11 mouse cellular contexts compared by ENCODE assay signal in the genomic region with DNA sequence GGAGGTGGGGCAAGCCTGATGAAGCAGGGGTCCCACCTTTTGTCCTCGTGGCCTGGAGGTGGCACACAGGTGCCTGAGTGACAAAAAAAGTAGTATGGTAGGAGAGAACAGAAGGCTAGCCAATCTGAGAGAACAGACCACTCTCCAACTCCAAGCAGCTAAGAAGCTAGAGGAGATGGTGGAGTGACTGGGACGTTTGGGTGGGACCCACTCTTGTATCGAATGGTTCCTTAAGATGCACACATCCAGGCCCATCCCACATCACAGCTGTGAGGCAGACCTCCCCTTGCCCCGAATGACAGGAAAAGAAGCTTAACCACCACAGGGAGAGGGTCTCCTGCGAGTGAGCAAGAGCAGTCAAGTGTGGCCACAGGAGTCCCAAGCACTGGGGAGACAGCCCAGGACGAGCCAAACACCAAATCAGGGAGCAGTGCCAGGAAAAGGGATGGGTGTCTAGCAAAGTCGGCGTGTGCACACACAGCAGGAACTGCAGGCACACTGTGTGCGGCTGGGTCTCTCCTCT.
A peak's percentile ranks its signal among the peaks of the same experiment; 100 is the strongest.
DNase-seq lines count a peak whose midpoint lies in the region; ATAC-seq and TF ChIP-seq lines count a peak whose summit lies in the region.
"Had no signal": no experiment of that assay in that cellular context is flagged by ENCODE, and none has a peak within 500 bp of the region (broad histone marks: within the 10 kb centered on the region; RNA-seq: fewer than 3 reads in every experiment).

No protein-coding gene starts in this region.

- peak overlapping the region; percentile 24 for H3K4me3 ChIP-seq in kidney, embryonic 16.5 days (ENCODE audit: low read length)
- peak overlapping the region; percentile 20; the same call in 1 of the 2 replicates for H3K4me3 ChIP-seq in embryonic facial prominence, embryonic 13.5 days
- no peak overlapping the region for H3K4me3 ChIP-seq in hindbrain, postnatal 0 days (ENCODE audit: low read length)
- H3K4me3 ChIP-seq in myocyte: no peak overlapping the region

- peak; percentile 49; the same call in 1 of the 2 replicates for ATAC-seq in kidney, embryonic 16.5 days (ENCODE audit: low FRiP score, low TSS enrichment)
- ATAC-seq in embryonic facial prominence, embryonic 13.5 days (ENCODE audit: insufficient number of reproducible peaks, insufficient read depth, low FRiP score, low TSS enrichment, low read depth): no peak
- ATAC-seq in hindbrain, postnatal 0 days: no peak

- H3K9me3 ChIP-seq in kidney, embryonic 16.5 days (ENCODE audit: low read length): no peaks in the 10 kb centered on the region
- no peaks in the 10 kb centered on the region for H3K9me3 ChIP-seq in embryonic facial prominence, embryonic 13.5 days
- H3K9me3 ChIP-seq in hindbrain, postnatal 0 days (ENCODE audit: low read length): no peaks in the 10 kb centered on the region

- no peaks in the 10 kb centered on the region for H3K27me3 ChIP-seq in kidney, embryonic 16.5 days (ENCODE audit: insufficient read depth, low read length)
- no peaks in the 10 kb centered on the region for H3K27me3 ChIP-seq in embryonic facial prominence, embryonic 13.5 days
- no peaks in the 10 kb centered on the region for H3K27me3 ChIP-seq in hindbrain, postnatal 0 days (ENCODE audit: insufficient read depth, low read length)
- H3K27me3 ChIP-seq in myocyte (ENCODE audit: control insufficient read depth, insufficient read depth, insufficient read length): no peaks in the 10 kb centered on the region

- H3K36me3 ChIP-seq in kidney, embryonic 16.5 days (ENCODE audit: insufficient read depth, low read length): no peaks in the 10 kb centered on the region
- H3K36me3 ChIP-seq in embryonic facial prominence, embryonic 13.5 days: no peaks in the 10 kb centered on the region
- no peaks in the 10 kb centered on the region for H3K36me3 ChIP-seq in hindbrain, postnatal 0 days (ENCODE audit: insufficient read depth, low read length)
- H3K36me3 ChIP-seq in myocyte (ENCODE audit: control insufficient read depth, insufficient read depth): no peaks in the 10 kb centered on the region

- TF ChIP-seq POLR2A in myocyte (IDR thresholded peaks at IDR 0.05; ENCODE audit: insufficient read length, low read depth): no peak

- no peak for TF ChIP-seq CTCF in hindbrain, postnatal 0 days (IDR thresholded peaks at IDR 0.05; ENCODE audit: low read depth)

- H3K27ac ChIP-seq in kidney, embryonic 16.5 days (ENCODE audit: low read length): peak overlapping the region; percentile 83
- peak overlapping the region; percentile 84 for H3K27ac ChIP-seq in embryonic facial prominence, embryonic 13.5 days
- H3K27ac ChIP-seq in hindbrain, postnatal 0 days: peak overlapping the region; percentile 65

- intact Hi-C loops in left cerebral cortex, postnatal 25 days (cut with DNase I): loop anchor here (5.0 to 10.0 kb wide), 2 partner anchors 122 to 306 kb away; no protein-coding TSS in a partner anchor

- no peak for DNase-seq in kidney, adult 8-10 months
- DNase-seq in hindbrain, postnatal 0 days (ENCODE audit: low spot score): no peak
- no peak for DNase-seq in left cerebral cortex, postnatal 25 days (ENCODE audit: low spot score in 2 of 2)
- DNase-seq in left cerebral cortex, adult 9 months (ENCODE audit: low spot score in 2 of 2): no peak
- no peak for DNase-seq in urinary bladder, postnatal 10 days (ENCODE audit: low spot score)
- DNase-seq: kidney, adult 2 months; lung, postnatal 14 days; thymus, postnatal 25 days had no signal

- peak overlapping the region; percentile 44 for H3K9ac ChIP-seq in kidney, embryonic 16.5 days (replicated peaks; ENCODE audit: low read length)
- 0 out of 2 replicates have a peak overlapping the region, but pooled peaks have one; percentile 40 for H3K9ac ChIP-seq in embryonic facial prominence, embryonic 13.5 days
- H3K9ac ChIP-seq in hindbrain, postnatal 0 days (replicated peaks; ENCODE audit: low read length): no peak overlapping the region

- no peak overlapping the region for H3ac ChIP-seq in myocyte (ENCODE audit: control insufficient read depth, insufficient read length)

- 15% methylated on average over 9 of the region's 9 CpGs for WGBS in kidney, embryonic 16.5 days
- 25% methylated on average over 9 of the region's 9 CpGs for WGBS in embryonic facial prominence, embryonic 13.5 days
- WGBS in hindbrain, postnatal 0 days: 18% methylated on average over 9 of the region's 9 CpGs

- H3K4me2 ChIP-seq in kidney, embryonic 16.5 days (replicated peaks; ENCODE audit: low read depth, low read length): peak overlapping the region; percentile 53
- H3K4me2 ChIP-seq in embryonic facial prominence, embryonic 13.5 days: peak overlapping the region; percentile 58
- peak overlapping the region; percentile 46 for H3K4me2 ChIP-seq in hindbrain, postnatal 0 days (ENCODE audit: low read depth, low read length)
- peak overlapping the region; percentile 67 for H3K4me2 ChIP-seq in myocyte (ENCODE audit: low read depth)

- H3K79me2 ChIP-seq in myocyte (ENCODE audit: control insufficient read depth, insufficient read depth): no peaks in the 10 kb centered on the region

- peaks cover 29% of the 10 kb centered on the region for H3K4me1 ChIP-seq in kidney, embryonic 16.5 days (ENCODE audit: insufficient read depth, low read length)
- peaks cover 65% of the 10 kb centered on the region for H3K4me1 ChIP-seq in embryonic facial prominence, embryonic 13.5 days
- H3K4me1 ChIP-seq in hindbrain, postnatal 0 days (ENCODE audit: insufficient read depth, low read length): peaks cover 43% of the 10 kb centered on the region

TF ChIP-seq in myocyte, 11 proteins besides CTCF, POLR2A, EP300 and RAD21:
- TF ChIP-seq CEBPB (IDR thresholded peaks at IDR 0.05; ENCODE audit: insufficient read depth, poor library complexity, severe bottlenecking) (no peak), POLR2AphosphoS2 (IDR thresholded peaks at IDR 0.05; ENCODE audit: insufficient read length, low read depth) (no peak), TCF12 (IDR thresholded peaks at IDR 0.05; ENCODE audit: insufficient read depth, poor library complexity, severe bottlenecking) (no peak), REST (IDR thresholded peaks at IDR 0.05; ENCODE audit: insufficient read depth, insufficient read length) (no peak), E2F4 (IDR thresholded peaks at IDR 0.05; ENCODE audit: insufficient read depth) (no peak), MYOD1 (IDR thresholded peaks at IDR 0.05; ENCODE audit: control insufficient read depth in 1 of 3, insufficient read length in 2 of 3, low read depth in 2 of 3) (no peak), MYOG (IDR thresholded peaks at IDR 0.05; ENCODE audit: control insufficient read depth in 1 of 3, insufficient read depth in 1 of 3, insufficient read length in 2 of 3, low read depth in 2 of 3) (no peak), SRF (IDR thresholded peaks at IDR 0.05; ENCODE audit: control insufficient read depth, insufficient read length, low read depth) (no peak), USF1 (IDR thresholded peaks at IDR 0.05; ENCODE audit: low read depth) (no peak)

Comparison
In these comparisons a context has a peak if more than half of its experiments do, and no peak if none do; other contexts are left out.
1. H3K4me3 ChIP-seq: peak in kidney, embryonic 16.5 days (single experiment) and embryonic facial prominence, embryonic 13.5 days (single experiment); none in hindbrain, postnatal 0 days (single experiment) and myocyte (single experiment).
2. Peak in every context shown above with its lines, with median percentiles within 50 percentile points of each other: H3K27ac ChIP-seq and H3K4me2 ChIP-seq.